Mouse (Mus musculus) urinary bladder, adult 18-20 months (tissue): ENCODE results near the gene Prss50.

Experiments used
- DNase-seq, 2 experiments: peaks; one replicate each; pipeline ENCODE4 v3.0.0; 2022; ENCODE audit warnings: low spot score in 2 of 2, mixed read lengths in 2 of 2

The Prss50 gene

DNA sequence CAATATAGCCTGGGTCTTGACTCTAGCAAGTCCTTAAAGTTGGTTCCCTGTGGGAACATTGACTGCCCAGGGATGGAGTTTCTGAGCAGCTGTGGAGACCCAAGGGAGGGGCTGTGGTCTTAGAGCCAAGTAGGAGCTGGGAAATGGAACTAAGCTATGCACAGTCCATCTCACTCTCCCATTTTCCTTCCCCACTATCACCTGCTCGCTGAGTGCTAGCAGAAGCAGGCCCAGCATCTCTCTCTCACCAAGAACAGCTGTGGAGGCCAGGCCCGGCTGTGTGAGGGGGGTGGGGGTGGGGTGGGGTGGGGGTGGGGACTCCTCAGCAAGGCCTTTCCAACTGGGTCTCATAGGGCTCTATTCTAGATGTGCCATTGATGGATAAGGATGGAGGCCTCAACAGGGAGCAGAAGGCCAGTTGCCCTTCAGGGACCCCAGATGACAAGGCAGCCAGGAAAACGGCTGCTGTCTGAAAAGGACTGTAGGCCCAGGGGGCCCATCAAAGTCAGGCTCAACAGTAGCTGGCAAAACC lies 17.0 kb downstream of the Prss50 start:
- DNase-seq = no peak

DNA sequence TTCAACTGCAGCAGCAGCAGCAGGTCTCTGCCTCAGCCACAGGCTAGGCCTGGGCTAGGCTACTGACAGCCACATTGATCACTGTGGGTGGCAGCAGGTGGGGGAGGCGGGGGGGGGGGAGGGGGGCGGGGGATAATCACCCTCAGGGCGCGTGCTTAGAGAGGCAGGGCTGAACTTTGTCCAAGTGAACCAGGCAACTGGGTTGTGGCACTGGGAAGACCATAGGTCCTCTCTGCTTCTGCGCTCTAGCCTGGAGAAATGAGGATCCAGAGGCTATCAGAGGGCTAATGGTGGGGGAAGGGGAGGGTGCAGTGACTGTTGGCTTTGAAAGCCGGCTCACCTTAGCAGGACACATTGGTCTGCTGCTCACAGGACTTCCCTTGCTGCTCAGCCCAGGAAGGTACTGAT lies 17.5 kb downstream of the Prss50 start:
- DNase-seq = no peak

DNA sequence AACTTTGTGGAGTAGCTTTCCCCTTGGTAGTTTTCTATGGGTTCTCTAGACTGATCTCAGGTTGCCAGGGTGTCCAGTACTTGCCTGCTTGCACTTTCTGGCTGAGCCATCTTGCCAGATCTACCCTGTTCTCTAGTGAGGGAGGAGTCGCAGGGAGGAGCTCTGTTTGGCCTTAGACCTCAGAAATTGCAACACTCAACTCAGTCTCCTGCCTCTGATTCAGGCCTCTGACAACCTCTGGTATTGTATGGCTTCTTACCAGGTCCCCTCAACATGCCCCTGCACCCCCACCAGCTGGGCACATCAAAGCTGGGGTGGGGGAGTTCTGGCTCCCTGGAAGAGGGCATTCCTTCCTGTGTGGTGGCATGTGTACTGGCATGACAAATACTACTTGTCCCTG lies 19.6 kb downstream of the Prss50 start:
- no peak for DNase-seq

DNA sequence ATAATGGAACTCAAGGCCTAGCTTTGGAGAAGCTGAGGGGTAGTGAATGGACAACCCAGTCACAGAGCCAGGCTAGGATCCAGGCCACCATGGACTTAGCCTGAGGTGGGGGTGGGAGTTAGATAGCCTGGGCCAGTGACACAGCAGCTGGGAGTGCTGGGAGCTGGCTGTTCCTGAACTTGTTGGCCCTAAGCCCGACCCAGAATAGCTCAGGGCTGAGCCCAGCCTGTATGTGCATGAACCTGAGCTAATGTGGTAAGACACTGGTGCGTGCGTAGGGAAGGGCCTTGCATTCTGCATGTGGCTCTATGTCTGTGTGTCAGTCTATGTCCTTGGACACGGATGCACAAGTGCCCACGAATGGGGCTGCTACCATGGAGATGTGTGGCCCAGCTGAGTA lies 20.1 kb downstream of the Prss50 start:
- DNase-seq = peak in 1 of 2 experiments; percentile 56

DNA sequence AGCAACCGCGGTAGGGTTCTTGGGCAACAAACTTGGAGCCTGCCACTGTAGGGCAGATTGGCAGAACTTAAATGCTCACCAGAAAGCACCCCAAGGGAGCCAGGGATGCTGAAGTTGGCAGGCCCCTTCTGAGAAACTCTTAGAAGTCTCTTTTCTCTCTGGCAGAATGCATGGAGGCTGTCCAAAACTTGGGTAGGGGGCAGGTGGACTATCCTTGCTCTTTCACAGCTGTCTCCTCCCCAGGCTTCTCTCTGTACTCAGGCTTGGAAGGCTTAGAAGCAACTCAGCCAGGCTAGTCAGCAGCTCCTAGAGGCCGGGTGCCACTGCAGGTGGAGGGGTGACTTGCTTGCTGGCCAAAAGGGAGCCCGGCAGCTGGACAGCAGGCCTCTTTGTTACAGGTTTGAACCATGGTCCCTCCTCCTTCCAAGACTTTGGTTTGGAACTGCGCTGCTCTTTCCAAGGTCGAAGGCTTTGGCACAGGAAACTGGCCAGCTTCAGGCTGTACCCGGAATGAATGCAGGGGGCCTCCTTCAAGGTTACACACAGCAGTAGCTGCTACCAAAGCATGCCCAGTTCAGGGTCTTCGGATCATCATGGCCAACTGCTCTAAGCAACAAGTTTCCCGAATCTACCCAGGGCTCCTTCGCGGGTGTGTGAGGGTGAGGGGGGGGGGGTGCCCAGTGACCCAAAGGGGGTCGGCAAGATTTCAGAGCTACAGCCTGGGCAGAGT lies 21.6 kb downstream of the Prss50 start, which contains the start of gene Als2cl:
TSS of gene Als2cl (plus strand) at position 680 of the 730 bp plus-strand sequence.
- no peak for DNase-seq

DNA sequence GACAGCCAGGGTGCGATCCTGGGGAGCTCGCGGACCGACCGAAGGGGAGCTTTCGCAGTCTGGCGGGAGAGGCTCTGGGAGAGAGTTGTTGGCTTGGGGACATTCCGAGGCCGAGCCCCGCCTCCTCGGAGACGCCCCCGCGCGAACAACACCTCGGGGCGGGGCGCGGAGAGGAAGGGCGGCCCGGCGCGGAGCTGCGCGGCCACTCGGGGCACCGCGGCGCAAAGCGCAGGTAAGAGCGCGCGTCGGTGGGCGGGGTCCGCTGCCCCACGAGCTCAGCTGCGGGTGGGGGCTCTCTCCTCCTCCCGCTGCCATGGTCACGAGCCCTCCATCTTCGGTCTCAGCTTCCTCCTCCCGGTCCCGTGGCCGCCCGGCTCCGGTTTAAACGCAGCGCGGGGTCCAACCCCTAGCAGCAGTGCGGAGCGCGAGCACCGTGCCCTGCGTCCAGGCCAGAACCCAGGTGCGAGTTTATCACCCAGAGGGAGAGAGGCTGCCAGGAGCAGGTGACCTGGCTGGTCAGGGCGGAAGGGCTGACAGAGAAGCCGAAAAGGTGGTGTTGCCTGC lies 22.3 kb downstream of the Prss50 start, which contains the start of gene Tmie:
TSS of gene Tmie (minus strand) at position 116 of the 564 bp plus-strand sequence.
- DNase-seq = peak; percentile 74 to 78

DNA sequence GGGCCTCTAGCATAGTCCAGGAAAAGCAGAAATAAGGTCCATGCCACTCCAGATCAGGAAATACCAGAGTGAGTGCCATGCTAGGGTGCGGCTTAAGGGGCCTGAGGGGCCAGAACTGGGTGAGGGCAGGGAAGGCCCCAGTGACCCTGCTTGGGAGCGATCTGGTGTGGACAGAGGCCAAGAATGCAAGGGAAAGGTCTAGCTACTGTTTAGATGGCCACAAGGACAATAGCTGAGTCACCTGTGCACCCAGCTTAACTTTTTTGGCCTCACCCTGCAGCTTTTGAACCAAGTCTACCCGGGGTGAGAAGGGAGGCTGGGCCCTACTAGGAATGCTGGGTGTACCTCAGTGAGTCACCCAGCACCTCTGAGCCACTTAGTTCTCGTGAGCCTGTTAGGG lies 23.0 kb downstream of the Prss50 start:
- DNase-seq = peak; percentile 57 to 76

DNA sequence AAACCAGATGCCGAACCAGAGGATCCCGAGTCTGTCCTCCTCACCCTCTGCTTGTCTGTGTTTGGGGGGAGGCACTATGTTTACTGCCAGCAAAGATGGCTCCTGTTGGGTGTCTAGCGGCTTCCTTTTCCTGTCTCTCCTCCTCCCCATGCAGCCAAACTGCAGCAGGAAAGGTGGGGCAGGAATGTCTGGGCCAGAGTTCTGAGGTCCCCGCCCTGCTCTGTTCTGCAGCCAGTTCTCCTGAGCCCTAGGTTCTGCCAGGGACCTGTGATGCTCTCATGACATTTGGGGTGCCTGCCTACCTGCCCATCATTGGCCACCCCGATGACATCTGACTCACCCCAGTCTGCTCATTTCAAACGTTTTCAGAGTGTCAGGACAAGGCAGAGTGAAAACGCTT lies 24.2 kb downstream of the Prss50 start:
- DNase-seq = no peak

DNA sequence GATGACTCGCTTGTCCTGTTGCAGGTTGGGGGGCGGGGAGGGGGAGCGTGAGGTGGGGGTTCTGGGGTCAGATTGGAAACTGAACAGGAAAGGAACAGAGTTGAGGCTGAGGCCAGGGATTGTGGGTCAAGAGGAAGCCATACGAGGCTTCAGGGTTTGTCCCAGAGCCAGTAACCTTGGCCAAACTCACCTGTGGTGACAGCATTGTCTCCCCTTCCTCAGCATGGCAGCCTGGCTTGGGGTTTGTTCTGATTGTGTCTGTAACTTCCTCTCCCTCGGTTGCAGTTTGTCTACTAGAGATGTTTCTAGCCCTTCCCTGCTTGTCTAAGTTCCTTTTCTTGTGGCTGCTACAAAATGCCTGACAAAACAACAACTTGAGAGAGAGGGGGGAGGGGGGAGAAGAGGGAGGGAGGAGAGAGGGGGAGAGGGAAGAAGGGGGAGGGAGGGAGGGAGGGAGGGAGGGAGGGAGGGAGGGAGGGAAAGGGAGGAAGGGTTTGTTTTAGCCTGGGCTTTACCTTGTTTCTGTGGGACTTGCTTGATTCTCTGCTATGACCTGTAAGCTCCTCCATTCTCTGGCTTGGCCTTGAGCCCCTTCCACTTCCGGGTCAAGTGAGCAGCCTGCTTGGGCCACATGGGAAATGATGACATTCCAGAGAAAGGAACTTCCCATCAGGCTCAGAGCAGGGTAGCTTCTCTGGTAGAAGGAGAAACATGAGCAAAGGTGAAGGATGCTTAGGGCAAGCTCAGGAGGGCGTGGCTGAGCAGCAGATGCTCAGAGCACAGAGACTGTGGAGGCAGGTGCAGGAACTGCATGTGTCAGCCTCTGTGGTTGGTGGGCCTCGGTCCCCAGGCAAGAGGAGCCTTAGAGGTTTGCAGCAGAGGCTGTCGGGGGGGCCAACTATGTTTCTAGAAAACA lies 29.9 kb downstream of the Prss50 start:
- DNase-seq = no peak

DNA sequence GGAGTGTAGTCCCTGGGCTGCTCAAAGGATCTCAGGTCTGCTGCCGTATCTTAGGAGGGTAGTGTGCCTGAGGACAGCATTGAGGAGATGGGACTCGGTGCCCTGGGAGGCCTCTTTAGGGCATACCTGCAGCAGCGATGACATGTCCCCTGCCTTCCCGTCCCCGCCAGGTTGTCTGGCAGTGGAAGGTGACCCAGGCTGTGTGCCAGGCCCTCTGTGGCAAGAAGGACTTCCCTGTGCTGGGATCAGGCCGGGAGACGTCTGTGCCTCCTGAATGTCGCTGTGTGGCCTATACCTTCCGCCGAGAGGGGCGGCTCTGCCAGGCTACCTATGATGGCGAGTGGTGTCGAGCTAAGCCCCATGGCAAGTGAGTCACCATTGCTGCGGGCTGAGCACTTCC lies 31.2 kb downstream of the Prss50 start:
- no peak for DNase-seq

DNA sequence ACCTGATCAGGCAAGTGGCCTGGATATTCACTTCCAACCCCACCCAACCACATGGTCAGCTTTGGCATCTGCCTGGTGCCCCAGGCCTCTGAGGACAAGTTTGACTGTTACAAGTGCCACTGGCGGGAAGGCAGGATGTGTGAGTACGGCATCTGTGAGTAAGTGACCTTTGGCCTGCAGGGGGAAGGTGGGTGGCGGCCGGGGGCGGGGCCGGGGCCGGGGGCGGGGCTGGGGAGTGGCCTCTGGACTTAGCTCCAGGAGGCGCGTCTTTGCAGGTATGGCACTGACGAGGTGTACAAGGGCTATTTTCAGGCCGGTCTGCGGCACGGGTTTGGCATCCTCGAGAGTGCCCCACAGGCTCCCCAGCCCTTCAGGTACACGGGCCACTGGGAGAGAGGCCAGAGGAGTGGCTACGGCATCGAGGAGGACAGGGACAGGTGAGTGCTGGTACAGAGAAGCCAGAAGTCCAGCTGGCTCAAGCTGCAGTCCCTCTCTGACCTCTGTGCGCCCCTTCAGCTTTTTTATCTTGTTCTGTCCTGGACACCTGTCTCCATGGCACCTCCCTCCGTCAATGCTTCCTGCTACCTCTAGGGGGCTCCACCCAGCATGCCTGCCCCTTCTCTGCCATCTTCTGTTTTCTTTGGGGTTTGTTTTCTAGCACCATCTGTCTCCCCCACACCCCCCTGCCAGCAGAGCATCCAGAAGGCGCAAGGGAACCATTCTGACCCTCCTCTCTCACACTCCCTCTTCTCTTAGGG lies 32.4 kb downstream of the Prss50 start:
- no peak for DNase-seq

DNA sequence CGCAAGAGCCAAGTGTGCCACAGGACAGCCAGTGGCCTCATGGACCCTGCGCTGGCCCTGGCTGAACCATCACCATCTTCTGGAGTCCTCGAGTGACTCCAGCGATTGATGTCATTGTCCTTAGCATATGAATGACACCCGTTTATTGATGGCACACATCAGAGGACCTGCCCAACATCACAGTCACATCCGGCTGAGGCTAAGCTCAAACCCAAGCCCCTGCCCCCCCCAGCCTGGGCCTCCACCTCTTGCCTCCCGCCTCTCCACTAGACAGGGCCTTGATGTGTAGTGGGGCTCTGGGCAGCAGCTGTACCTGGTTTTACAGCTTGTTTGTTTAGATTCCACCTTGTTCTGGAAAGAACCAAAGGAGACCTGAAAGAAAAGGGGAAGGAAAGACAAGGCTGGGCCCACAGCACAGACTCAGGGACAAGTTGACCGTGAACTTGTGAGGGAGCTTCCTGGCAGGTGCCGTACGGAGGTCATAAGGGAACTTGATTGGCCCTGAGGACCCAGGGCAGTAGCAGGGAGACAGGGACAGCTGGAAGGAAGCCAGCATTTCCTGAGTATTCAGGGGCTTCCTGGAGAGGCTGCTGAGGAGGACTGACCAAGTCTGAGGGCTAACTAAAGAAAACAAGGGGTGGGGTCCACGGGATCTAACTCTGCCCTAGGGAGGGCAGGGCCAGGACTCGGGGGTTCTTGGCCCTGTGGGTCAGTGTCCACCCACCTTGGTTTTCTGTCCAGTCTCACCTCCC lies 33.5 kb downstream of the Prss50 start:
- no peak for DNase-seq

DNA sequence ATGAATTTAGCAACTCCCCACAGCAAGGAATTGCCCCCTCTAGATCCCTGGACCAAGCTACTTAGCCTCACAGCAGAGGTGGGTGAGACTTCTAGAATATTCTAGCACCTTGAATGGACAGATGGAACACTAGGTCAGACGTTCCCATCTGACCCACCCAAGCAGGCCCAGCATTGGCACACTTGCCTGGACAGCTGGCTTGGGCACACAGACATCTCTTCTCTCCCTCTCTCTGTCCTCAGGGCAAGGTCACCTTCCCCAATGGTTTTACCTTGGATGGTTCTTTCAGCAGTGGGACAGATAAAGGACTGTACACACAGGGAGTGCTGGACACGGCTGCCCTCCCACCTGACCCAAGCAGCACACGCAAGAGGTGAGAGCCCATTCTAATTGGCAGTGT lies 34.8 kb downstream of the Prss50 start:
- DNase-seq = no peak

DNA sequence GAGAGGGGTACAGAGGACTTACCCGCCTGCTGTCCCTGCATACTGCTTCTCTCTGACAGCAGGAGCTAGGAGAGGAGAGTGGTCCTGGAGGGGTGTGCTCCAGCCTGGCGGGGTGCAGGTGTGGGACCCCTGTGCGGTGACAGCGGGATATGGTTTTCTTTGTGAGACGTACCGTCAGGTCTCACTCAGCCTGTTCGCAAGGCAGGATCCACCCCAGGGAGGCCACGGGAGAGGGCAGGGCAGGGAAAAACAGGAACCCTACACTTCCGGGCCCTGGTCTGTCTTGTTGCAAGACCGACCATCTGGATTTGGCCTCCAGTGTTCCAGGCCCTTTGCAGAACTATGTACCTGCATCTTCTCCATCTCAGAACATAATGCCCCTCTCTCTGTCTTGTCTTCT lies 35.7 kb downstream of the Prss50 start:
- no peak for DNase-seq

DNA sequence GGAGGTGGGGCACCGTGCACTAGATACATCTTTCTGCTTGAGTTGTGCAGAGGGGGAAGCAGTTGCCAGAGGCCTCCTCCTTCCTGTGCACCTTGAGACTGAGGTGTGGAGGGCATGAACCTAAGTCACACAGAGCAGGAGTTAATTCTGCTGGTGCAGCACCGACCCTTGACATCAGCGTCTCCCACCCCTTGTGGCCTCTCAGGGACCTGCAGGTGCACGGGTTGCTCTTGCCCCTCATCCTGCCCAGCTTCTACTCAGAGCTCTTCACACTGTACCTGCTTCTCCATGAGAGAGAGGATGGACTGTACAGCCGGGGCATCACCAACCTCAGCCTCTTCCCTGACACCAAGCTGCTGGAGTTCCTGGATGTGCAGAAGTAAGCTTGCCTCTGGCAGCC lies 37.7 kb downstream of the Prss50 start:
- DNase-seq = no peak

DNA sequence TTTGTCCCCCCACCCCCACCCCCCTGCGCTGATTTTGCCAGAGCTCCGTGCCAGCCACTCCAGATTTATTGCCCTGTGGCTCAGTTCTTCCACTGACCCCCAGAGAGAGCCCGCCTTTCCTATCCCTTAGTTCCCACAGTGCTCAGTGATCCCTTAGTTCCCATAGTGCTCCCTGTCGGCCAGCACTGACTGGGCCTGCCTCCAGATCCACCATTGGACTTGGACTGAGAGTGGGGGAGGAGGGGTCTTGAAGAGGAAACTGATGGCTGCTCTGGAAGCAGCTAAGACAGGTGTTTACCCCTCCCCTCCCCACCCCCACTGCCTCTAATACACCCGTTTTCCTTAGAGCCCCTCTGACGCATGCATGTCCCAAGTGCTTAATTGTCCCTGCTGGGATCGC lies 38.2 kb downstream of the Prss50 start:
- DNase-seq = no peak

DNA sequence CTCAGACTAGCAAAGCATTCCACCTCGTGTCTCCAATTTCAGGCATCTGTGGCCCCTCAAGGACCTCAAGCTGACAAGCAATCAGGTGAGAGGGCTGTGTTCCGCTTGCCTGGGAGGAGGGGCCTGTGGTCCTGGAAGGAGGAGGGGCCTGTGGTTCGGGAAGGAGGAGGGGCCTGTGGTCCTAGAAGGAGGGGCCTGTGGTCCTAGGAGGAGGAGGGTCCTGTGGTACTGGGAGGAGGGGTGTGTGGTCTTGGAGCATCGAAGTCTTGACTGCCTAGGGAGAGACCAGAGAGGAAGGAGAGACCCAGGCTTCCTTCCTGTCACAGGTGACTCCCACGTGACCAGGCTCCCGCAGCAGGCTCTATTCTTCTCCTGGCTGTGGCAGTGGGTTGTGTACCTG lies 38.8 kb downstream of the Prss50 start:
- DNase-seq = no peak

DNA sequence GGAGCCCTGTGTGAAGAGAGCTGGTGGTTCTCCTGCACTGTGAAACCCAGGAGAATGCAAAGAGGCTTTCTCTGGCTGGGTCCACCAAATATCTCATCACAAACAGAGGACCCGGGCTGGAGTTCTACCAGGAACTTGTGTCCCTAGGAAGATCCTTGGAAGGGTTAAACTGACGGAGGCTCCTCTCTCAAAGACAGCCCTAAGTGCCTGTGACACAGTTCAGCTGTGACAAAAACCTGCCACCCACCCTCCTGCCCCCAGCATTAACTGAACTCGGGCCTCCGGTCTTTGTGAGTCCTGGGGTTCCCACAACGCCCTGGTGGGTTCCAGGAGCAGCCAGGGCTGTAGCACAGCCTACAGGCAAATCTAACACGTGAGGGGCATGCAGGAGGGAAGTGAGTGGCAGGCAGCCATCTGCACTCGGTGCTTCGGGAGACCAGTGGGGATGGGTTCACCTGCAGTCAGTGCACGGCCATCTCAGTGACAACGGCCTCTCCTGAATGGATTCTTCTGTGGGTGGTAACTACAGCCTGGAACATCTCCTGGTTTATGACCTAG lies 41.8 kb downstream of the Prss50 start:
- DNase-seq = no peak

DNA sequence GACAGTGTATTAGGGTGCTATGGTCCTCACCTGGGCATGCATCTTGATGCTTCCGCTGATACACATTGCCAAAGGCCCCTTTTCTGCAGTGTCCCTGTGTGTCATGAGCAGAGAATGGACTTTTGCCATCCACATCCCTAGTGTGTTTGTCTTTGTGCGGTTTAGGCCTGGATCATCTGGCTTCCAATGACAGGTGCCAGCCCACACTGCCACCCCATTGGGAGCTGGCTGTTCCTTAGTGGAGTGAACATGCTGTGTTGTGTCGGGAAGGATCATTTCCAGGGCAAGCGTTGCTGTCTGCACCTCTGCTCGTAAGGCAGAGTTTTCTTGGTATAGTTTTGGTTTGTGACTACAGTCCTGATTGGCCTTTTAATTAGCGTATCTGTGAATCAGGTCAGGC lies 43.4 kb downstream of the Prss50 start:
- DNase-seq = no peak

DNA sequence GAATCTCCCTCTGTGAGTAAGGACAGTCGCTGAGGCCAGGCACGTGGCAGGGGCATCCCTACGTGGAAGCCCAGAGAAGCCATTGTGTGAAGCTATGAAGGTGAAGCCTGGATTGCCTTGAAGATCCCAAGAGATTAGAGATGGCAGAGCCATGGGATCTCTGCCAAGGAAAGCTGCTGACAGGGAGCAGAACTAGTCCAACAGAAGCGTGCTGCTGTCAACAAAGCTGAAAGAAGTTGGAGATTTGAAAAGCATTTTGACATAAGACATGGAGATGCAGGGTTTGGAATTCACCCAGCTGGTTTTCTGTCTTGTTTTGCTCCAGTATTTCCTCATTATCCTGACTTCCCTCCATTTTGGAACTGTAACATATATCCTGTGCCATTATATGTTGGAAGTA lies 44.5 kb downstream of the Prss50 start:
- DNase-seq = no peak
